Mouse (Mus musculus): ENCODE data around the gene St3gal4.

St3gal4 gene

GRCm38 (mm10) chr9:35128995-35129418 is 9.9 kb upstream of the St3gal4 start:
- no peak for DNase-seq (ENCODE audit: inconsistent age in 2 of 2, low spot score in 1 of 2)

- DNase-seq (ENCODE audit: inconsistent age in 2 of 2, low spot score in 1 of 2), result peak in 1 of 2 experiments; percentile 80
Observed at GRCm38 (mm10) chr9:35128564-35128963, 9.5 kb upstream of the St3gal4 start.

GRCm38 (mm10) chr9:35127561-35127960 is 8.5 kb upstream of the St3gal4 start:
- DNase-seq (ENCODE audit: inconsistent age in 2 of 2, low spot score in 1 of 2), result no peak

- peak; percentile 40 to 82 for DNase-seq (ENCODE audit: inconsistent age in 2 of 2, low spot score in 1 of 2)
Observed at GRCm38 (mm10) chr9:35127147-35127546, 8.1 kb upstream of the St3gal4 start.

- no peak for DNase-seq (ENCODE audit: inconsistent age in 2 of 2, low spot score in 1 of 2)
Observed at GRCm38 (mm10) chr9:35124678-35124955, 5.5 kb upstream of the St3gal4 start.

GRCm38 (mm10) chr9:35123804-35124677 is 5.0 kb upstream of the St3gal4 start:
- peak in 1 of 2 experiments; percentile 87 for DNase-seq (ENCODE audit: inconsistent age in 2 of 2, low spot score in 1 of 2)

GRCm38 (mm10) chr9:35123456-35123803 is 4.4 kb upstream of the St3gal4 start:
- no peak for DNase-seq (ENCODE audit: inconsistent age in 2 of 2, low spot score in 1 of 2)

- no peak for DNase-seq (ENCODE audit: inconsistent age in 2 of 2, low spot score in 1 of 2)
Observed at GRCm38 (mm10) chr9:35122551-35123266, 3.6 kb upstream of the St3gal4 start.

- DNase-seq (ENCODE audit: inconsistent age in 2 of 2, low spot score in 1 of 2), result no peak
Observed at GRCm38 (mm10) chr9:35118563-35118962, 505 bp downstream of the St3gal4 start.

- DNase-seq (ENCODE audit: inconsistent age in 2 of 2, low spot score in 1 of 2), result peak; percentile 68 to 89
Observed at GRCm38 (mm10) chr9:35117384-35118295, 1.4 kb downstream of the St3gal4 start.

GRCm38 (mm10) chr9:35116391-35117381 is 2.4 kb downstream of the St3gal4 start:
- DNase-seq (ENCODE audit: inconsistent age in 2 of 2, low spot score in 1 of 2), result peak; percentile 89 to 95

- no peak for DNase-seq (ENCODE audit: inconsistent age in 2 of 2, low spot score in 1 of 2)
Observed at GRCm38 (mm10) chr9:35115804-35116203, 3.3 kb downstream of the St3gal4 start.

GRCm38 (mm10) chr9:35115299-35115698 is 3.8 kb downstream of the St3gal4 start:
- DNase-seq (ENCODE audit: inconsistent age in 2 of 2, low spot score in 1 of 2), result peak in 1 of 2 experiments; percentile 55

GRCm38 (mm10) chr9:35114234-35114633 is 4.8 kb downstream of the St3gal4 start:
- no peak for DNase-seq (ENCODE audit: inconsistent age in 2 of 2, low spot score in 1 of 2)

- DNase-seq (ENCODE audit: inconsistent age in 2 of 2, low spot score in 1 of 2), result peak; percentile 52 to 82
Observed at GRCm38 (mm10) chr9:35111941-35112595, 7.0 kb downstream of the St3gal4 start.

- DNase-seq (ENCODE audit: inconsistent age in 2 of 2, low spot score in 1 of 2), result peak in 1 of 2 experiments; percentile 80
Observed at GRCm38 (mm10) chr9:35111446-35111845, 7.6 kb downstream of the St3gal4 start.

GRCm38 (mm10) chr9:35110567-35110966 is 8.5 kb downstream of the St3gal4 start:
- DNase-seq (ENCODE audit: inconsistent age in 2 of 2, low spot score in 1 of 2), result peak in 1 of 2 experiments; percentile 79

- DNase-seq (ENCODE audit: inconsistent age in 2 of 2, low spot score in 1 of 2), result peak in 1 of 2 experiments; percentile 51
Observed at GRCm38 (mm10) chr9:35110051-35110450, 9.0 kb downstream of the St3gal4 start.

GRCm38 (mm10) chr9:35108916-35109315 is 10.2 kb downstream of the St3gal4 start:
- peak in 1 of 2 experiments; percentile 65 for DNase-seq (ENCODE audit: inconsistent age in 2 of 2, low spot score in 1 of 2)
